Mouse (Mus musculus): ENCODE measurements around the gene Hvcn1. TPM values are rescaled to one million over a fixed set of nuclear protein-coding genes. Genes with fewer than 3 reads are reported as not detected.
A peak's percentile ranks its signal among the peaks of the same experiment; 100 is the strongest.

The Hvcn1 gene
- polyA plus RNA-seq, 1 experiment, result 0.93 TPM

DNA sequence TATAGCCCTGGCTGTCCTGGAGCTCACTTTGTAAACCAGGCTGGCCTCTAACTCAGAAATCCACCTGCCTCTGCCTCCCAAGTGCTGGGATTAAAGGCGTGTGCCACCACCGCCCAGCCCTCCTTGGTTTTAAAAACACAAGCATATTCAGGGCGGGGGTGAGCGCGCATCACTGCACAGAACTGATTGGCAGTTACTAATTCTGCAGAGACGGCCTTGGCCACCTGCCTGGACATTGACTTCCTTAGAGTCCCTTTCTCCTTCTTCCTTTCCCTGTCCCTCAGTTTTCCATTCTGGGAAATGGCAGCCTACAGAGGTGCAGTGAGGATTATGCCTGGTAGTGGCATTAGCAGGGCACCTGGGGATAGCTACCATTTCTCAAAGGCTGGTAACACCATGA lies 11.0 kb downstream of the Hvcn1 start:
- no peak overlapping the region for H3K4me3 ChIP-seq (ENCODE audit: control insufficient read depth, low read depth, low read length)
- TF ChIP-seq POLR2A (IDR thresholded peaks at IDR 0.05; ENCODE audit: control insufficient read depth, low read depth, low read length), result no peak
- TF ChIP-seq CTCF (IDR thresholded peaks at IDR 0.05; ENCODE audit: control insufficient read depth, insufficient read depth, insufficient replicate concordance, low read depth, low read length), result no peak
- no peaks in the 10 kb centered on the region for H3K27me3 ChIP-seq (ENCODE audit: control insufficient read depth, insufficient read depth, low read length)
- H3K4me1 ChIP-seq (ENCODE audit: control insufficient read depth, insufficient read depth, low read length), result peaks cover 3% of the 10 kb centered on the region
- no peaks in the 10 kb centered on the region for H3K36me3 ChIP-seq (ENCODE audit: control insufficient read depth, insufficient read depth, low read length)
- no peak overlapping the region for H3K27ac ChIP-seq (ENCODE audit: control insufficient read depth, insufficient read depth, low read depth, low read length)

DNA sequence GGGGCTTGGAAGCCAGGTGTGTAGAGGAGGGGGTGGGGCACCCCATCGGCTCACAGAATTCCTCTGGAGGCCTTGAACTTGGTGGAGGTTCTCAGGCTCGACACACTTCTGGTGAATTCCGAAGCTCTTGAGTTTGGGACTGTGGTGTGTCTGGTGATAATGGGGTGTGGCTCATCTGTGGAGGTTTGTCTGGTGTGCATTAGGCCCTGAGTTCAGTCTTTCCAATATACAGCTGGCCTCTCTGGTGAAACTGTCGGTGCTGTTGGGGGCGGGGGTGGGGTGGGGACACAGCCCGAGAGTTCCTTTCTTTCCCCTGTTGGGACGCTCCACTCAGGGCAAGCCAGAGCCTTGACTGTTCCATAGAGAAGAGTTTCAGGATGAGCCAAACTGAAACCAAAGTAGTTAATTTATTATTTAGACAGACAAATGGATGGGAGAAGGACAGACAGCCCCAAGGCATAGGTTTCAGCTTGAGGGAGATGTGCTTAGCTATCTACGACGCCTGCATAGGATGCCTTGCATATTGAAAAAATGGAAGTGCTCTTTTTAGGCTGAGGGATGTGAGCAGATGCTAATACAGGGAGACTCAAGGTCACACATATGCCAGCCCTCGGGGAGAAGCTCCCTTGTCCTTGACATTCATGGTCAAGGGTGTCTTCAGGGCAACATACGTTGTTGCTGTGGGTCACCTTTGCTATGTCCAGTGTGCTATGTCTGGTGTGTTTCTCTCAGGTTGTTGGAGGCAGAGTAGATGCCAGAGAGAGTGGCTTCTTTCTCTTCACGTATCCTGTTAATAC lies 11.7 kb downstream of the Hvcn1 start:
- TF ChIP-seq POLR2A (IDR thresholded peaks at IDR 0.05; ENCODE audit: control insufficient read depth, low read depth, low read length) (no peak), CTCF (IDR thresholded peaks at IDR 0.05; ENCODE audit: control insufficient read depth, insufficient read depth, insufficient replicate concordance, low read depth, low read length) (no peak)
- H3K27ac ChIP-seq (ENCODE audit: control insufficient read depth, insufficient read depth, low read depth, low read length), result no peak overlapping the region
- no peaks in the 10 kb centered on the region for H3K36me3 ChIP-seq (ENCODE audit: control insufficient read depth, insufficient read depth, low read length)
- H3K27me3 ChIP-seq (ENCODE audit: control insufficient read depth, insufficient read depth, low read length), result no peaks in the 10 kb centered on the region
- H3K4me3 ChIP-seq (ENCODE audit: control insufficient read depth, low read depth, low read length), result no peak overlapping the region
- peaks cover 3% of the 10 kb centered on the region for H3K4me1 ChIP-seq (ENCODE audit: control insufficient read depth, insufficient read depth, low read length)

DNA sequence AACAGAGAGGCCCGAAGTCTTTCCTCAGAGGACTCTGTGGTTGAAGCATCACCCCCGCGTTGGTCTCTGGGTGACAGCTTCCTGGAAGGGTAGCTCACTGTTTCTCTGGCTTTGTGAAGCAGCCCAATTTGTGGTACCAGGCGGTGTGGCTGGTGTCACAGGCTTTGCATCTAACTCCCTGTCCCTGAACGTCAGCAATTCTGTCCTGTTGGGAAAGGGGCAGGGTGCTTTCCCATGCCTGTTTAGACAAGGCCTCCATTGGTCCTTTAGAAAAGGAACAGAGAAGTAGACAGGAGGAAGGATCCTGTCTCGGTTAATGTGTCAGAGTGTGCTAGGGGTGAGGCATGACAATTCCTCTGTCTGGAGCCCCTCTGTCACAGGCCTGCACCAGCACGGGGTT lies 12.3 kb downstream of the Hvcn1 start:
- H3K27me3 ChIP-seq (ENCODE audit: control insufficient read depth, insufficient read depth, low read length), result no peaks in the 10 kb centered on the region
- H3K4me1 ChIP-seq (ENCODE audit: control insufficient read depth, insufficient read depth, low read length), result peaks cover 3% of the 10 kb centered on the region
- TF ChIP-seq CTCF (IDR thresholded peaks at IDR 0.05; ENCODE audit: control insufficient read depth, insufficient read depth, insufficient replicate concordance, low read depth, low read length) (no peak), POLR2A (IDR thresholded peaks at IDR 0.05; ENCODE audit: control insufficient read depth, low read depth, low read length) (no peak)
- H3K36me3 ChIP-seq (ENCODE audit: control insufficient read depth, insufficient read depth, low read length), result no peaks in the 10 kb centered on the region
- H3K4me3 ChIP-seq (ENCODE audit: control insufficient read depth, low read depth, low read length), result no peak overlapping the region
- no peak overlapping the region for H3K27ac ChIP-seq (ENCODE audit: control insufficient read depth, insufficient read depth, low read depth, low read length)

DNA sequence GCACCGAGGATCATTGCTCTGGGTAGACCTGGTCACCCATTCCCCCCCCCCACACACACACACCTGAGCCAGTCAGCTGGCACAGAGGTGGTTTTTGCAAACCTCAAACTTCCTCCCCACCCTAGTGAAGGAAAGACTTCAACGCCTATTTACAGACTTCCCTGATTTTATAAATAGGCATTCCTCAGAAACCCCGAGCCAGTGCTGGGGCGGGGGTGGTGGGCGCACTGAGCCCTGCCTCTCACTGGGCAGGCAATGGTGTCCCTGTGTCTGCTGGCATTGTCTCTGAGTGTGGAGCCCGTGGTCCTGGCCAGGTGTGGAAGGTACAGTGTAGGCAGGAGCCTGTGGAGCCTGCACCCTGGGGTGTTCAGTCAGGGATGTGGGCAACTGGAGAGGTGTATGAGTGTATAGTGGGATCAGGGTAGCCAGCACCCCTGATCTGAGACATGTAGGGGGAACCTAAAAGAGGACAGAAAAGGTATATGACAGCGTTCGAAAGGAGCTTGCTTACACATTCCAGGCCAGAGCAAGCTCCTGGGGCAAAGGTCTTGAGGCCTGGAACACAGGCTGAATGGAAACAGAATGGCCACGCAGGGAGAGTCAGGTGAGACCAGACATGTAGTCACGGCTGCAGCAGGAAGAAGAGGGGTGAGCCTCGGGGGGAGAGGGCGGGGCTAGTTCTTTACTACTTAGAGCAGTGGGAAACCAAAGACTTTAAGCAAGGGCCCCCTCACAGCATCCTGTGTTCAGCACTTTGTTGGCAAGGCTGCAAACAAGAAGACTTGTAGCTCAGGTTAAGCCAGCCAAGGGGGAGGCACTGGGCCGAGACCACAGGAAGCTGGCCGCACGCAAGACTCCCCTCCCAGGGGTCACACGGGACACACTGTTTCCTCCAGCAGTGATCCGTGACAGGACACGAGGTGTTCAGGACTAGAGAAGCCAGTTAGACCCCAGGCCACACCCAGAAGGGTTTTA lies 13.3 kb downstream of the Hvcn1 start:
- Histone ChIP-seq H3K27ac (ENCODE audit: control insufficient read depth, insufficient read depth, low read depth, low read length) (no peak overlapping the region), H3K36me3 (ENCODE audit: control insufficient read depth, insufficient read depth, low read length) (no peaks in the 10 kb centered on the region), H3K4me1 (ENCODE audit: control insufficient read depth, insufficient read depth, low read length) (peaks cover 4% of the 10 kb centered on the region), H3K27me3 (ENCODE audit: control insufficient read depth, insufficient read depth, low read length) (no peaks in the 10 kb centered on the region), H3K4me3 (ENCODE audit: control insufficient read depth, low read depth, low read length) (no peak overlapping the region)
- TF ChIP-seq CTCF (IDR thresholded peaks at IDR 0.05; ENCODE audit: control insufficient read depth, insufficient read depth, insufficient replicate concordance, low read depth, low read length) (no peak), POLR2A (IDR thresholded peaks at IDR 0.05; ENCODE audit: control insufficient read depth, low read depth, low read length) (no peak)

DNA sequence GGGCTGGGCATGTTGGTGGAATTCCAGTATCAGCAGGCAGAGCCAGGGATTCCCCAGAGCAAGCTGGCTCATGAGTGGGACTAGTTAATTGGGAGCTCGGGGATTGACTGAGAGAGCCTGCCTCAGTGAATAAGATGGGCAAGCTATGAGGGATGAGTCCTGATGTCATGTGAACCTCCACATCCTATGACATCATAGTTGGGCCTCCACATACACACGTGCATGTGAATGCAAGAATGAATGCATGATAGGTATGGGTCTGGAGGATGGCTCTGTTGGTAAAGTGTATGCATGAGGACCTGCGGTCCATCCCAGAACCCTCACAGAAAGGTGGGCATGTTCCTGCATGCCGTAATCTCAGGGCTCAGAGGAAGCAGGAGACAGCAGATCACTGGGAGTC lies 14.5 kb downstream of the Hvcn1 start:
- Histone ChIP-seq H3K27ac (ENCODE audit: control insufficient read depth, insufficient read depth, low read depth, low read length) (no peak overlapping the region), H3K4me3 (ENCODE audit: control insufficient read depth, low read depth, low read length) (no peak overlapping the region), H3K36me3 (ENCODE audit: control insufficient read depth, insufficient read depth, low read length) (no peaks in the 10 kb centered on the region), H3K4me1 (ENCODE audit: control insufficient read depth, insufficient read depth, low read length) (peaks cover 13% of the 10 kb centered on the region), H3K27me3 (ENCODE audit: control insufficient read depth, insufficient read depth, low read length) (no peaks in the 10 kb centered on the region)
- TF ChIP-seq POLR2A (IDR thresholded peaks at IDR 0.05; ENCODE audit: control insufficient read depth, low read depth, low read length) (no peak), CTCF (IDR thresholded peaks at IDR 0.05; ENCODE audit: control insufficient read depth, insufficient read depth, insufficient replicate concordance, low read depth, low read length) (no peak)

DNA sequence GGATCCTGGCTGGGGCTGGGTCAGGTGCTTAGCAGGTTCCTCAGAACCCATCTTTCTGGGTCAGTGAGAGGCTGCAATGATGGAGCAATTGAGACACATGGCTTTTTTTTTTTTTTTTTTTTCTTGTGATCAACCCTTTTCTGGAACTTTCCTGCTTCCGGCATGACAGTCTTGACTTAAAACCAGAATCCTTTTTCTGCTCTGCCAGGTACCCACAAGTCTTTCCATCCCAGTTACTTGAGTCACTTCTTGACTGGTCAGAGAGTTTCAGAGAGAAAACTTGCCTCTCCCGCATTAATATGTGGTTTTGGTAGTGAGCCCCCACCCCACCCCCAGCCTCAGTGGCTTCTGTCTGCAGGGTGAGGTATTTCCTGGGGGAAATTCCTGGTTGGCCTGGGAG lies 17.7 kb downstream of the Hvcn1 start:
- H3K4me3 ChIP-seq (ENCODE audit: control insufficient read depth, low read depth, low read length), result no peak overlapping the region
- peaks cover 19% of the 10 kb centered on the region for H3K4me1 ChIP-seq (ENCODE audit: control insufficient read depth, insufficient read depth, low read length)
- no peak overlapping the region for H3K27ac ChIP-seq (ENCODE audit: control insufficient read depth, insufficient read depth, low read depth, low read length)
- TF ChIP-seq CTCF (IDR thresholded peaks at IDR 0.05; ENCODE audit: control insufficient read depth, insufficient read depth, insufficient replicate concordance, low read depth, low read length), result no peak
- TF ChIP-seq POLR2A (IDR thresholded peaks at IDR 0.05; ENCODE audit: control insufficient read depth, low read depth, low read length), result no peak
- no peaks in the 10 kb centered on the region for H3K27me3 ChIP-seq (ENCODE audit: control insufficient read depth, insufficient read depth, low read length)
- H3K36me3 ChIP-seq (ENCODE audit: control insufficient read depth, insufficient read depth, low read length), result no peaks in the 10 kb centered on the region

DNA sequence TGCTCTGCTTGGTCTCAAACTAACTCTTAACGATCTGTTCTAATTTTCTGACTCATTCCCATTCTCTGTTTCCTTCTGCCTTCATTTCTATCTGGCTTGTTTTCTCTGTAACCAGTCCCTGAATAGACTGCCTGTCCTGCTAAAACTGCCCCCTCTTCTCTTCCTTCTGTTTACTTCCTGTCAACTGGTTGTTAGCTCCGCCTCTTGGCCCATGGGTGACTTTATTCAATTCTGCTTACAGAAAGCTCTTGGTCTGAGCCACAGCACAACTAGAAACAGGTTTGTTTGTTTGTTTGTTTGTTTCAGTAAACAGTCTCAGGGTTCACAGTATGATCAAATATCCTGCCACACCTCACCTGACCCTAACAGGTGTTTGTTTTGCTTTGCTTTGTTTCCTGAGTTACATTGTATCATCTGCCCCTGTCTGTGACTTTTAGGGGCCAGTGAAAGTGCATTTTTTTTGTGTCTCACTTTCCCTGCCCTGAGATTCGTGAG lies 21.7 kb downstream of the Hvcn1 start:
- TF ChIP-seq CTCF (IDR thresholded peaks at IDR 0.05; ENCODE audit: control insufficient read depth, insufficient read depth, insufficient replicate concordance, low read depth, low read length) (no peak), POLR2A (IDR thresholded peaks at IDR 0.05; ENCODE audit: control insufficient read depth, low read depth, low read length) (no peak)
- Histone ChIP-seq H3K27ac (ENCODE audit: control insufficient read depth, insufficient read depth, low read depth, low read length) (0 out of 2 replicates have a peak overlapping the region, but pooled peaks have one; percentile 39), H3K4me3 (ENCODE audit: control insufficient read depth, low read depth, low read length) (no peak overlapping the region), H3K27me3 (ENCODE audit: control insufficient read depth, insufficient read depth, low read length) (no peaks in the 10 kb centered on the region), H3K4me1 (ENCODE audit: control insufficient read depth, insufficient read depth, low read length) (peaks cover 19% of the 10 kb centered on the region), H3K36me3 (ENCODE audit: control insufficient read depth, insufficient read depth, low read length) (no peaks in the 10 kb centered on the region)
